Mouse (Mus musculus) stomach, embryonic 14.5 days (tissue): ENCODE data around the gene Gm49380. TPM values are rescaled to one million over a fixed set of nuclear protein-coding genes. Genes with fewer than 3 reads are reported as not detected.
A peak's percentile ranks its signal among the peaks of the same experiment; 100 is the strongest.

ENCODE experiments used
- ATAC-seq: fragments of 200-750 bp; cut with Nextera tagmentation; 2 replicates; pipeline ENCODE4 v1.8.0; 2017; ENCODE audit warnings: low read depth, moderate TSS enrichment; ENCODE audit not compliant: insufficient number of reproducible peaks, insufficient read depth, low FRiP score
- H3K27ac ChIP-seq: fragments of 300-500 bp; sonication (generic); 2 replicates; pipeline ENCODE4 v1.5.1; 2014; ENCODE audit warnings: mild to moderate bottlenecking, low read length, moderate library complexity, mixed read lengths
- H3K27me3 ChIP-seq: fragments of 300-500 bp; sonication (generic); 2 replicates; pipeline ENCODE4 v1.6.1; 2014; ENCODE audit warnings: low read length, control low read depth, mixed read lengths; ENCODE audit not compliant: control insufficient read depth, insufficient read depth
- H3K36me3 ChIP-seq: fragments of 300-500 bp; sonication (generic); 2 replicates; pipeline ENCODE4 v1.6.1; 2014; ENCODE audit warnings: mild to moderate bottlenecking, control low read depth, low read length, moderate library complexity, mixed read lengths; ENCODE audit not compliant: control insufficient read depth, insufficient read depth
- H3K4me1 ChIP-seq: fragments of 300-500 bp; sonication (generic); 2 replicates; pipeline ENCODE4 v1.6.1; 2014; ENCODE audit warnings: low read length, control low read depth, mixed read lengths; ENCODE audit not compliant: control insufficient read depth, insufficient read depth
- H3K4me2 ChIP-seq: fragments of 300-500 bp; sonication (generic); replicated peaks from 2 replicates; pipeline ENCODE4 v1.6.1; 2014; ENCODE audit warnings: low read depth, low read length, control low read depth
- H3K4me3 ChIP-seq: fragments of 300-500 bp; sonication (generic); 2 replicates; pipeline ENCODE4 v1.5.1; 2014; ENCODE audit warnings: low read depth, low read length, control low read depth
- H3K9ac ChIP-seq: fragments of 300-500 bp; sonication (generic); replicated peaks from 2 replicates; pipeline ENCODE4 v1.6.1; 2014; ENCODE audit warnings: low read depth, mild to moderate bottlenecking, control low read depth, low read length, moderate library complexity, mixed read lengths
- H3K9me3 ChIP-seq: fragments of 300-500 bp; sonication (generic); 2 replicates; pipeline ENCODE4 v1.6.1; 2016; ENCODE audit warnings: low read depth, low read length, control low read depth; ENCODE audit not compliant: control insufficient read depth
- WGBS: fragments of 180-500 bp; shearing (Covaris S2); extraction: QIAGEN DNeasy Blood & Tissue Kit; methylation state at CpG from one replicate; pipeline ENCODE4 v1.1.7; 2014; 5-methylcytosine and 5-hydroxymethylcytosine counted together
- polyA plus RNA-seq: library from polyadenylated mRNA; unstranded; fragments of >200 nt; fragmentation: Nextera tagmentation; extraction: Ambion mirVana; gene quantifications from 2 replicates; pipeline ENCODE4 v1.2.1, GENCODE M21; 2014

Gm49380 gene
- polyA plus RNA-seq, 1 experiment from 2014 or later, result 0.52 TPM

DNA sequence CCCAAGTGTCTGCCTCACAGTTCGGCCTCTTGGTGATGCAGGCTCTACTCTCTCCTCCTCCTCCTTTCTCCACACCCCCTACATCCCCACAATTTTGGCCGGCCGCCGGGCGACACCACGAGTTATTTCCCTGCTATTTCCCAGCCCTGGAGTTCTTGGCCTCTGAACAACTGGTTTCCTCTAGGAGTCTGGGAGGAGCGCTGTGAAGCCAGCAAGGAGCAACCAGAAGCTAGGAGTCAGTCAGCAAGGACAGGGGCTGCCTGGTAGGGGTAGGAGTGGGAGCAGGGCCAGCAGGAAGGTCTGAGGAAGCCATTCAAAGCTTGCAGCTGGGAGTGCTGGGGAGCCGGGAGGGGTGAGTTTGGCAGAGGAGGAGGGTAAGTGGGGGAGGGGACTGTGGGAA lies 6.2 kb downstream of the Gm49380 start, which contains the start of gene C1qtnf5:
C1qtnf5 (plus strand) TSS at position 136 of the 400 bp plus-strand sequence.
- no peak within 1 kb of the TSS for H3K9ac ChIP-seq
- H3K27ac ChIP-seq, result peak within 1 kb of the TSS; percentile 59
- peak within 1 kb of the TSS; percentile 30 for H3K4me2 ChIP-seq
- H3K4me1 ChIP-seq, result peaks cover 44% of the 10 kb centered on the region
- ATAC-seq, result peak; percentile 56; the same call in 1 of the 2 replicates
- H3K4me3 ChIP-seq, result no peak within 1 kb of the TSS; the same call in 1 of the 2 replicates
- 29% methylated on average over 8 of the region's 8 CpGs for WGBS
- H3K36me3 ChIP-seq, result peaks cover 10% of the 10 kb centered on the region
- no peaks in the 10 kb centered on the region for H3K9me3 ChIP-seq
- H3K27me3 ChIP-seq, result no peaks in the 10 kb centered on the region

DNA sequence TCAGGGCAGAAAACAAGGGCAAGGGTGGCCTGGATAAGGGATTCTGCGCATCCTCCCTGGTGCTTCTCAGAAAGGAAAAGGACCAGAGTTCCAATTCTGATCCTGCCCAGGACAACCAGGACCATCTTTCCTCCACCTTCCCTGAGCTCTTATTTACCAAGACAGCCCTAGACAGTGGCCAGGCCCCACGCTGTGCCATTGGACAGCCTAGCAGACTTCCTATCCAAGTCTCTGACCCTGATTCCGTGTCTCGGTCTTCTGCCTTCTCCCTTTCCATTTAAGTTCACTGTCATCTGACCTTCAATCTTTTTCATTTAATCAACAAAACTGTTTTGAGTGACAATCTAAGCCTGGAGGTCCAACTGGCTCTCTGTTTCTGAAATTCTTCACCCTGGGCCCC lies 6.7 kb downstream of the Gm49380 start:
- Histone ChIP-seq H3K9me3 (no peaks in the 10 kb centered on the region), H3K27ac (peak overlapping the region; percentile 59; the same call in 1 of the 2 replicates), H3K36me3 (peaks cover 10% of the 10 kb centered on the region), H3K9ac (no peak overlapping the region), H3K27me3 (no peaks in the 10 kb centered on the region), H3K4me2 (no peak overlapping the region), H3K4me1 (peaks cover 44% of the 10 kb centered on the region), H3K4me3 (no peak overlapping the region)
- WGBS, result 76% methylated on average over 4 of the region's 4 CpGs
- ATAC-seq, result no peak

DNA sequence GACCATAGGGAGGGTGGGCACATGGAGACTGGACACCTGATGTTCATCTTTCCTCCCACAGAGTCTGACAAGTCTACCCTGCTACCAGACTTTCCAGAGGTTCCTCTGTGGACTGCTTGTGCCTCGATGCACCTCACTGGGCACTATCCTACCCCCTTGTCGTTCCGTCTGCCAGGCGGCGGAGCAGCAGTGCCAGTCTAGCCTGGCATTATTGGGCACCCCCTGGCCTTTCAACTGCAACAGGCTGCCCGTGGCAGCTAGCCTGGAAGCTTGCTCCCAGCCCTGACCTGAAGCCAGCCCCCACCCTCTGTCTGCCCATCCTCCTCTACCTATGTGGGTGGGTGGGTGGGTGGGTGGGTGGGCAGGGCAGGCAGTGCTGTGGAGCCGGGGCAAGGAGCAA lies 7.1 kb downstream of the Gm49380 start:
- Histone ChIP-seq H3K4me2 (no peak overlapping the region), H3K4me3 (no peak overlapping the region), H3K27ac (no peak overlapping the region; the same call in 1 of the 2 replicates), H3K36me3 (peaks cover 10% of the 10 kb centered on the region), H3K27me3 (no peaks in the 10 kb centered on the region), H3K4me1 (peaks cover 44% of the 10 kb centered on the region), H3K9me3 (no peaks in the 10 kb centered on the region), H3K9ac (no peak overlapping the region)
- no peak for ATAC-seq
- WGBS, result 91% methylated on average over 7 of the region's 7 CpGs

- H3K4me2 ChIP-seq, result no peak overlapping the region
- peaks cover 44% of the 10 kb centered on the region for H3K4me1 ChIP-seq
- peaks cover 10% of the 10 kb centered on the region for H3K36me3 ChIP-seq
- 86% methylated on average over 10 of the region's 10 CpGs for WGBS
- no peak overlapping the region for H3K27ac ChIP-seq
- no peak overlapping the region for H3K4me3 ChIP-seq
- H3K9ac ChIP-seq, result no peak overlapping the region
- no peaks in the 10 kb centered on the region for H3K27me3 ChIP-seq
- H3K9me3 ChIP-seq, result no peaks in the 10 kb centered on the region
- ATAC-seq, result no peak
These were observed 7.5 kb downstream of the Gm49380 start for GRCm38 (mm10) chr9:44105781-44106180.

GRCm38 (mm10) chr9:44104881-44105280 lies 8.4 kb downstream of the Gm49380 start:
- Histone ChIP-seq H3K9me3 (no peaks in the 10 kb centered on the region), H3K9ac (no peak overlapping the region), H3K4me3 (no peak overlapping the region), H3K27me3 (no peaks in the 10 kb centered on the region), H3K27ac (no peak overlapping the region), H3K4me1 (peaks cover 37% of the 10 kb centered on the region), H3K36me3 (peaks cover 10% of the 10 kb centered on the region), H3K4me2 (no peak overlapping the region)
- ATAC-seq, result no peak
- WGBS, result 90% methylated on average over 7 of the region's 7 CpGs

DNA sequence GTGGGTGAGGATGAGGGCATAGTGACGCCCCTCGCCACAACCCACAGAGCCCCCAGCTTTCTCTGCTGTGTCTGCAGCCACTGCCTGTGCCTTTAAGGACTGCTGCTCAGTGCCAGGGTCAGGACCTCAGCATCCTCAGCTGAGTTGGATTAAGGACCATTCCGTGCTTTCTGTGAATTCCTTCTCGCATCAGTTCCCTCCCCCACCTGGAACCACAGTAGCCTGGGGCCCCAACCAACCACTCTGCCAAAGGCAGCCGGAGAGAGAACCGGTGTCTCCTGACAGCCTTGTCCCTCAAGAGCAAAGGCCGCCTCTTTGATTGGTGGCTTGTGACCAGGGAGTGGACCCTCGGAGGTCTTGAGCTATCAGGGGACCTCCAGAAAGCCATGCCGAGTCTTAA lies 11.8 kb downstream of the Gm49380 start, which contains the start of gene Mfrp:
Mfrp (plus strand) TSS at position 240 of the 400 bp plus-strand sequence.
- no peak for ATAC-seq
- WGBS, result 68% methylated on average over 9 of the region's 9 CpGs

DNA sequence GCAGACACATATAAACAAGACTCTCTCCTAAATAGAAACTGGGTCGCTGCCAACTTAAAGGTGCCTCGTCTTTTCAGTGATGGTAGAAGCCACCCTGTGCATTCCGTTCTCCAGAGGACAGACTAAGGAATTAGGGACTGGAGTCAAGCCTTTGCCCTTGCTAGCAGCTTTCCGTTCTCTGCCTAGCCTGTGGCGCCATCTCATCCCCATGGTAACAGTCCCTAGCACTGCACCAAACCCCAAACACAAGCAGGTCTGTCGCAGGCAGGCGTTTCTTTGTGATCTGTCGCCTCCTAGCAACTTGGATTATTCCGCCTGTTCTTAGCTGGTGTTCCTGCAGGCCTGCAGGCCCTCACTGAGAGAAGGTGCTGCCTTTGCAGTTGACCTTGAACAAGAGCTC lies 16.8 kb downstream of the Gm49380 start:
- H3K27me3 ChIP-seq, result no peaks in the 10 kb centered on the region
- no peak overlapping the region for H3K27ac ChIP-seq
- ATAC-seq, result no peak
- 0 out of 2 replicates have a peak, but pooled peaks cover 3% of the 10 kb centered on the region for H3K4me1 ChIP-seq
- H3K4me2 ChIP-seq, result no peak overlapping the region
- H3K36me3 ChIP-seq, result peaks cover 5% of the 10 kb centered on the region; the same call in 1 of the 2 replicates
- no peak overlapping the region for H3K9ac ChIP-seq
- 37% methylated on average over 9 of the region's 9 CpGs for WGBS
- H3K9me3 ChIP-seq, result no peaks in the 10 kb centered on the region
- H3K4me3 ChIP-seq, result no peak overlapping the region

More for the DNA sequence above, 11.8 kb downstream of the Gm49380 start, which contains the start of gene Mfrp:
- Histone ChIP-seq H3K9me3 (no peaks in the 10 kb centered on the region), H3K27me3 (no peaks in the 10 kb centered on the region), H3K36me3 (peaks cover 10% of the 10 kb centered on the region), H3K27ac (no peak within 1 kb of the TSS), H3K4me3 (no peak within 1 kb of the TSS), H3K4me2 (no peak within 1 kb of the TSS), H3K9ac (no peak within 1 kb of the TSS), H3K4me1 (peaks cover 4% of the 10 kb centered on the region; the same call in 1 of the 2 replicates)

DNA sequence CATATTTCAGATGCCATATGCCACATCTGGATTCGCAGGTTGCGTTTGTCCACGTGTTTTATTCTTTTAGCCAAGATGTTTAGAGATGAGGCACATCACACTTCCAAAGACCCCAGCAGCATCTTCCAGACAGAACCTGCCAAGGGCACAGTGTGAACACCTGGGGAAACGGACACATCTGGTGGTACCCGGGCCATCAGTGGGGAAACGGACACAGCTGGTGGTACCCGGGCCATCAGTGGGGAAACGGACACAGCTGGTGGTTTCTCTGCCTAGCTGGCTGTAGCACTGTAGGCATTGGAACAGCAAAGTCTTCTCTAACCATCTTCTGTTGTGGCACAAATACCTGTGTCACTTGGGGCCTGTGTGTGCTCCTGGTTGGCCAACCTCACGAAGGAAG lies 17.5 kb downstream of the Gm49380 start:
- Histone ChIP-seq H3K9ac (no peak overlapping the region), H3K27ac (no peak overlapping the region), H3K4me1 (0 out of 2 replicates have a peak, but pooled peaks cover 3% of the 10 kb centered on the region), H3K27me3 (no peaks in the 10 kb centered on the region), H3K9me3 (no peaks in the 10 kb centered on the region), H3K4me3 (no peak overlapping the region), H3K36me3 (peaks cover 5% of the 10 kb centered on the region; the same call in 1 of the 2 replicates), H3K4me2 (no peak overlapping the region)
- 91% methylated on average over 9 of the region's 9 CpGs for WGBS
- ATAC-seq, result no peak

GRCm38 (mm10) chr9:44094737-44095136 lies 18.6 kb downstream of the Gm49380 start:
- no peak for ATAC-seq
- Histone ChIP-seq H3K27ac (no peak overlapping the region), H3K9me3 (no peaks in the 10 kb centered on the region), H3K4me1 (0 out of 2 replicates have a peak, but pooled peaks cover 3% of the 10 kb centered on the region), H3K4me2 (no peak overlapping the region), H3K36me3 (peaks cover 9% of the 10 kb centered on the region; the same call in 1 of the 2 replicates), H3K9ac (no peak overlapping the region), H3K27me3 (no peaks in the 10 kb centered on the region), H3K4me3 (no peak overlapping the region)
- 76% methylated on average over 3 of the region's 3 CpGs for WGBS
